Mouse (Mus musculus) hindlimb bud, embryonic 11.5 days (tissue): ENCODE measurements around the gene Tm4sf5.
"Not testable (repeated sequence)": the region's sequence is repeated elsewhere in the genome, so short reads cannot be mapped to it uniquely, and the experiment has no call there.

Experiments
- DNase-seq: peaks from one replicate; pipeline ENCODE4 v3.0.0-alpha.2; 2012; ENCODE audit warnings: low read depth, low spot score; ENCODE audit errors: extremely low spot score

Gene Tm4sf5

DNA sequence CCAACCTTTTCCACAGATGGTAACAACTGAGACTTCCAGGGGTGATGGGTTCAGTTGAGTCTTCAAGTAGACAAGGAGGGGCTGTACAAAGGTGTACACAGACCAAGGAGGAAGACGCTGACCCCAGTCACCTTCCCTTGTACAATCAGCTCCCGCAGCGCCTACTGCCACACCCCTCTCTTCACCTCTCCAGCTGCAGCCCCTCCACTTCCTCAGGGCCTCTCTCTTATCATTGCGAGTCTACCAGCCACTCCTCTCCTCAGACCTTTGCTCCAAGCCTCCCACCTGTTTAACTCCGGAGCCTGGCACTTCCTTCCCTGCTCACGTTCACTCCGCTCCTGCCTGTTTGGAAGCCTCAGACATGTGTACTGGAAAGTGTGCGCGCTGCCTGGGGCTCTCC is at the start of gene Tm4sf5:
Tm4sf5 (plus strand) TSS at position 275 of the 400 bp plus-strand sequence.
- DNase-seq, result no peak

DNA sequence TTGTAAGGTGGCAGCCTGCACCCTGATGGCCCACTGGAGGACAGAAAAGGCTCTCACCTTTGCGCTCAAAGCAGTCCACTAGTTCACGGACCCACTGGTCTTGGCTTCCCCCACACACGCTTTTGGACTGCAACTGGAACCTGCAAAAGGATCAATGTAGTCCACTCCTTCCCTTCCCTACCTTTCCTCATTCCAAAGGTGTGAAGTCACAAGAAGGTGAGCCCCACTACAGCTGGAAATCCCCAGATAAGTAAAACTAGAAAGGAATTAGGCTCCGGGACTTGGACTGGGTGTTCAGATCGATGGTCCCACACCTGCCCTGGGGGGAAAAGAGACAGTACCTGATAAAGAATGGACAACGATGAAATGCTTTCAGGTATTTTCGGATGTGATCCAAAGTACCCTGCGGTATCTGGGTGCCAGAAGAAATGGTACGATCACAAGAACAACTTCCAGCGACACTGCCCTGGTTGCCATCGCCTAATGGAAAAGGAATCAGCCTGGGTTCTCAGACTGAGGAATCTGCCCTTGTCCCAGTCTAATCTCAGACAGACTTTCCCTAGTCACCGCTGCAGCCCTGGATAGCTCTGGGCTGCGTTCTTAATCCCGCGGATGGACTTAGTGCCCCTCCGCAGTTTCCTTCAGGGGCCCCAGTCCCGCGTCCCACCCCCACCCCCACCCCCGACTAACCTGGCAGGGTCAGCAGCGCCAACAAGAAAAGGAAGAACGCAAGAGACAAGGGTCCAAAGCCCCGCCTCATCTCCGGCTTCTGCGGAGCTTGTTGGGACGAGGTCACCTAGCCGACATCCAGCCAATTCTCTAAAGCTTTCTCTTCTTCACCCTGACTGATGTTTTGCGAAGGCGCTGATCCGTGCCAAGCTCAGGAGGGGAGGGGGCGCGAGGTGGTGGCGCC is 46.1 kb upstream of the Tm4sf5 start, which contains the start of gene Zmynd15:
Zmynd15 (plus strand) TSS at position 746 of the 913 bp plus-strand sequence.
- no peak for DNase-seq

DNA sequence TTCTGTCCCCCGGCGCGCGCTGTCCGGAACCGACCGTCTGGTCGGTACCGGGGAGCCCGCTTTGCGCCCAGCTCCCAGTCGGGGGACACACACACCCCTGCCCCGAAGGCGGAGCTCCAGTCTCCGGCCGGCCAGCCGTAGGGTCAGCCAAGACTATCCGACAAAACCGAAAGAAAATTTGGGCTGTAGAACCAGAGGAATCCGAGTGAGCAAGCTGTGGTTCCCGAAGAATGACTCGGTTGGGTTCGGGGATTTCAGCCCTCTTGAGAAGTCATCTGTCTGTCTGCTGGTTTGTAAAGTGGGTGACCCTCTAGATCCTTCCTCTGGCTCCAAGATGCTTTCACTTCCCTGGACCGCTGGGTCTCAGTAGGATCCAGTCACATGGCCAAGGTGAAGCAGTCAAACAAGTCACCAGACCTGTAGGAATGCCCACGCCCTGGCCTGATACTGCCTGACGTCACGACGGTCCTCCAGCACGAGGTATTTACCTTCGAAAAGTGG is 45.4 kb upstream of the Tm4sf5 start, which contains the start of gene Cxcl16:
Cxcl16 (minus strand) TSS at position 384 of the 501 bp plus-strand sequence.
- no peak for DNase-seq

DNA sequence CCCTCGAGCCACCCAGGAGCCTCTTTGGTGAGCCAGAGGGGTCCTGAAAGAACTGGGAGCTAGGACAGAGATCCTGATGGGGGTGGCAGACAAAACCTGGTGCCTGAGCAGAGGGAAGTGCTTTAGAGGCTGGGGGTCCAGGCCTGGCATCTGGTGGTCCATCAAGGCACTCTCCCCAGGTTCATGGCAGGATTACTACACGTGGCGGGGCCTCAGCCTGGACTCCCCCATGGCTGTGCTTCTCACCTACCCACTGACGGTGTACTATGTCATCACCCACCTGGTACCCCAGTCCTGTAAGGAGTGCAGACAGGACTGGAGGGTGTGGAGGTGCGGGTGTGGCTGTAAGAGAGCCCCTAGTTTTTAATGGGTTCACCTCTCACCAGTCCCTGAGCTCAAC is 41.1 kb upstream of the Tm4sf5 start:
- no peak for DNase-seq

DNA sequence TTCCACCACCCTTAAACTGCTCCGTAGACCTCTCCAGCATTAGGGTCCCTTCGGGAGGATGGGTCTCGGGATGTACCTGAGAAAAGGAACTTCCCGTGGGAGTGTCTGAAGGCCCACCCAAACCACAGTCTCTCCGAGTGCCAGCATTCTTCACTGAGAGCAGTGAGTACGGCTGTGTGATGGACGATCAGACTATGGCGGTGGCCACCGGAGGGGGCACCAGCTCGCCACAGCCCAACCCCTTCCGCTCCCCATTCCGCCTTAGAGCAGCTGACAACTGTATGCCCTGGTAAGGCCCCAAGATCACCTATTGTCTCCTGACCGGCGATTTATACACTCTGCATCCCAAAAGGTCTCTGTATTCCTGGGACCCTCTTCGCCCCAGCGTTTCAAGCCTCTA is 39.8 kb upstream of the Tm4sf5 start:
- no peak for DNase-seq

DNA sequence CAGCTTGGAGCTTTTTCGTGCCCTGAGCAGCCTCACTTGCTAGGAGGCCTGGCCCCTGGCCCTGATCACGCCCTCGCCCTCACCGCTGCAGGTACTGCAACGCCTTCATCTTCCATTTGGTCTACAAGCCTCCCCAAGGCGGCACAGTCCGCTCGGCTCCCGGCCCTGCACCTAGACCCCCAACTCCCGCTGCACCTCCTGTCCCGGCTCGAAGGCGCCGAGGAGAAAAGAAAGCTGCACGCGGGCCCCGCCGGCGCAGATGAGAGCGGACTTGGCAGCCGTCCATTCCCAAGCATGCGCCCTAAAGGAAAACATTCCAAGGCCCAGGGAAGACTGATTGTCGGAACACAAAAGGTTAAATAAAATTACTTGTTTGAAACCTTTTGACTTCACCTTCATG is 39.2 kb upstream of the Tm4sf5 start:
- DNase-seq, result no peak

DNA sequence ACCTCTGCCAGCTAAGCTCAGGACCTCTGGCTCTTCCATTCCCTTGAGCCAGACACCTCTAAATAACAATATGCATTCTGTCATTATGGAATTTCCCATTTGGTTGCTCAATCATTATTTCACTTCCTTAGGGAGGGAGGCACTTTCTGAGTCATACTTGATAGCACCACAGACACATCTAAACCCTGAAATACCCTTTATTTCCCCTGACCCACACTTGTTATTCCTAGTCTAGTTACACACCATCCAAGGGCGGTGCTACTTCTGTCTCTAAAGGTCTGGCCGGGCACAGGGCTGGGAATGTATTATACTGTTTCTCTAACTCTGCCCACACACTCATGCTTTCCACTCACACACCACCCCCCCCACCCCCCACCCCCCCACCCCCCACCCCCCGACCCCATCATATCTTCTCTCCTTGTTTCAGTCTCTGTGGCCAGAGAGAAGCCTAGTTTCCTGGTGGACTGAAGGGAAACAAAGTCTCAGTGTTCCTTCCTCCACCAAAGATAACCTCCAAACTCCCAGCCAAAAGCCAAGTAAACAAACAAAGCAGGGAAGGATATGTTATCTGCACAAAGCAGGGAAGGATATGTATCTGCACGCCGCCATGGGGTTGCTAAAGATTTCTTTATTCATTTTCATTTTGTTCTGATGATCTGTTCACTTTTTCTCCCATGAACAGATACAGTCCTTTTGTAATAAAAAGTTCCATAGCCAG is 37.0 kb upstream of the Tm4sf5 start:
- no peak for DNase-seq

DNA sequence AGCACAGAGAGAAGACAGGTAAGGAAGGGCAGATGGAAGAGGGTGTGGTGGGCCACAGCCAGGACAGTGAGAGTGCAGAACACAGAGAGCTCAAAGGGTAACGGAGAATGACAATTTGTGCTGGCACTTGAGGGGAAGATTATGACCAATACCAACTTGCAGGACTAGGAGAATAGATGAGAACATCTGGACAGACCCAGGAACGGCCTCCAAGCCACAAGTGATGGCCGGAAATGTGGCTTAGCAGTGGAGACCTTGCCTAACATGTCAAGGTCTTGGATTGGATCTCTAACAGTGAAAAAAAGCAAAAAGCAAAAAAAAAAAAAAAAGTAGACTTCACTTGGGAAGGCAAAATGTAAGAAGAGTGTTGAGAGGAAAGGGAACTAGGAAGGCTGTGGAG is 35.3 kb upstream of the Tm4sf5 start:
- no peak for DNase-seq

DNA sequence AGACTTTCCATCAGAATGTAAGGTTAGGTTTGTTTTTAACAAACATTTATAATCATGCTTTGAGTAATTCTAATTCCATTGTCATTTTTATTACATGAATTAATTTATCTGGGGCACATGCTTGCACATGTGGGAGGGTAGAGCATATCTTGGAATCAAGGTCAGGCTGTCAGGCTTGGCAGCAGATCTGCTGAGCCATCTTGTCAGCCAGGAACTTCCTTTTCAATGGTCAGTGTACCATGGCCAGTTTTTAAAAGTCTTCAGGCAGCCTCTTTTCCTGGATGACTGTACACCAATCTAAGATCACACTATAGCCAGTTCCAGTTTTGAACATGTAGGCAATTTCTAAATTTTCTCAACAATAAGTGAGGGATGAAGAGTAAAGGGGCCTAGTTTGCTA is 32.3 kb upstream of the Tm4sf5 start:
- no peak for DNase-seq

DNA sequence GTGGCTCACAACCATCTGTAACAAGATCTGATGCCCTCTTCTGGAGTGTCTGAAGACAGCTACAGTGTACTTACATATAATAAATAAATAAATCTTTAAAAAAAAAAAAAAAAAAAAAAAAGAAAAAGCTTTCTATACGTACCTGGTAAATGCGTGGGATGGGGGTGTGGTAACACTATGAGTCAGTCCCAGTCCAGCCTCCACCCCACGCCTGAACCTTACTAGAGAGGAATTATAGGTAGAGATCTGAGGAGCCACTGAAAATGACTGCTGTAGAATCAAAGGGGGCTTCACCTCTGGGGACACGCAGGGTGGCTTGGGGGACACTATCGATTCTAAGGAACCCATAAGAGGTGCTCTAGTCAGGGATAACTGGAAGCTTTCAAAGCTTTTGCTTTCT is 31.8 kb upstream of the Tm4sf5 start:
- DNase-seq, result not testable (repeated sequence)

DNA sequence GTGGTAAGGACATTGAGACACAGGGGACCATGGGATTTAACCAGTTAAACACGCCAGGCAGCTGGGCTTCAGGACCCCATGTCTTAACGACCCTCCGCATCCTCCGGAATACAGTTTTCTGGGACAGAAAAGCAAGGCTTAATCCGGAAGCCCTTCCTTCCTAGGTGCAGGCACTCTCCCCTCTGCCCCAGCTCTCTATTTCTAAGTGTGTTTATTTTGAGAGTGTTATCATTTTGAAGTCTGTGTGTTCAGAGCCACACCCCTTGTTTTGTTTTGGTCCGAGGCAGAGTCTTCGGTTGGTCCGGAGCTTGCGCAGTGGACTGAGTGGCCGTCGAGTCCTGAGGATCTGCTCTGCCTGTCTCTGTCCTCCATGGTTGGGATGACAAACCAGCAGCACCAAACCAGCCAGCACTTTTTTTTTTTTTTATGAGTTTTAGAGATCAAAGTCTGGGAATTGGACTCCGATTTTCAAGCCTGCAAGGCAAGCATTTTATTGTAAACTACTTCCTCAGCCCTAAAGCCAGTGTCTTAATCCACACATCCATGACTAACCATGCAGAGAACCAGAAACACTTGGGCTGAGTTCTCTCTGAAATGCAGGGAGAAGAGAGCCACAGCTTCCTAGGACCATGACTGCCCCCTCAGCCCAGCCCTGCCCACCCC is 30.0 kb upstream of the Tm4sf5 start:
- DNase-seq, result no peak

DNA sequence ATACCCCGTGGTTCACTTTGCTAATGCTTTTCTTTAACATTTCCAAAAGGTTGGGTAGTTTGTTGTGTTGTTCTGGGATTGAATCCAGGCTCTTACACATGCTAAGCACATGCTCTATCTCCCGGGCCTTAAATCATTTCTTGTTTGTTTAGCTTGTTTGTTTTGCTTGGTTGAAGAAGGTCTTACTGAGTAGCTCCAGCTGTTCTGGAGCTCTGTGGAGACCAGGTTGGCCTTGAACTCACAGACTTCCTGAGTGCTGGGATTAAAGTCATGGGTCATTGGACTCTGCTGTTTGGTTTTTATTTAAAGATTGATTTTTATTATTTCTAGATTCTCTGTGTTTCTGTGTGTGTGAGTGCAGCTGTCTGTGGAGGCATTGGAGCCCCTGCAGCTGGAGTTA is 19.5 kb upstream of the Tm4sf5 start:
- no peak for DNase-seq

DNA sequence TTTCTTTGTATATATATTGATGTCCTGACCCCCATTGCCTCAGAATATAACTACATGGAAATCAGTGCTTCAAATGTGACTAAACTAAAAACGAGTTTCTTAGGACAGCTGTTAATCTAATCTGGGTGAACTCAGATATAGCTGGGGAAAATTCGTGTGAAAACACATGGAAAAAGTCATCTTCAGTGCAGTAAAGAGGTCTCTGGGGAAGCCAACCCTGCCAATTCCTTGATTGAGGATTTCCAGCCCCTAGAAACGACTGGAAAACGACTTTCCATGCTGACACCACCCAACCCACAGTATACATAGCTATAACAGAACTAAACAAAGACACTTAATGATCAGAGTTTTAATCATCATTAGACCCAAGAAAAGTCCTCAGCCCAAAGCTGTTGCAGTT is 17.2 kb upstream of the Tm4sf5 start:
- DNase-seq, result no peak

DNA sequence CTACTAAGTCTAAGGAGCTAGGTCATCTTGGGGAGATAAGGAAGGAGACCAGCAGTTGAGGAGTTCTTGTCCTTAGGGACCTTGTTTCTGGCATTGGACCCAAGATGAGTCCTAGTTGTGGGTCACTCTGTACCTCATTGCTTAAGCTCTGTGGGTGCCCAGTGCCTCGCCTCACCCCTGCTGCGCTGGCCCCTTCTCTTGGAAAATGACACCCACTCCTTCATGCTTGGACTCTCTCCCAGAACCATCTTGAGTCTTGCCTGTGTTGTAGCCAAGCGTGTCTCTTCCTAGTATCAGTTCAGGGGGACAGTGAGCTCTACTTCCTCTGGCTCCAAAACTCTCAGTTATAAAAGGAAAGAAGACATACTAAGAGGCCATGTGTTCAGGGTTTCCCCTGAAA is 15.9 kb upstream of the Tm4sf5 start:
- DNase-seq, result no peak

DNA sequence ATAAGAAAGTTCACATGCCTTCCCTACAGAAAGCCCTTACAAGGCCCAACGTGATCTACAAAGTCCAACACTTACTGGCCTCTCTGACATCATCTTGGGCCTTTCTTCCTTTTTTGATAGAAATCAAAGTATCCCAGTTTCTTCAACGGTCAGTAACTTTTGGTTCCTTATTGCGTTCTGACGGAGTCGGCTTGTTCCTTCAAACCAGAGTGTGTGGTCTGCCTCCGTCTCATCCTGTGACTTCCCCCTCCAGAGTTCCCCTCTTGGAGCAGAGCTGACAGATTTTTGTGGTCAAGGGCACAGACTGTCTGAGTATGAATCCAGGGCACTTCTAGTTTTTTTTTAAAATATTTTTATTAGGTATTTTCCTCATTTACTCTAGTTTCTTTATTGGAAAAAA is 15.4 kb upstream of the Tm4sf5 start:
- DNase-seq, result no peak

DNA sequence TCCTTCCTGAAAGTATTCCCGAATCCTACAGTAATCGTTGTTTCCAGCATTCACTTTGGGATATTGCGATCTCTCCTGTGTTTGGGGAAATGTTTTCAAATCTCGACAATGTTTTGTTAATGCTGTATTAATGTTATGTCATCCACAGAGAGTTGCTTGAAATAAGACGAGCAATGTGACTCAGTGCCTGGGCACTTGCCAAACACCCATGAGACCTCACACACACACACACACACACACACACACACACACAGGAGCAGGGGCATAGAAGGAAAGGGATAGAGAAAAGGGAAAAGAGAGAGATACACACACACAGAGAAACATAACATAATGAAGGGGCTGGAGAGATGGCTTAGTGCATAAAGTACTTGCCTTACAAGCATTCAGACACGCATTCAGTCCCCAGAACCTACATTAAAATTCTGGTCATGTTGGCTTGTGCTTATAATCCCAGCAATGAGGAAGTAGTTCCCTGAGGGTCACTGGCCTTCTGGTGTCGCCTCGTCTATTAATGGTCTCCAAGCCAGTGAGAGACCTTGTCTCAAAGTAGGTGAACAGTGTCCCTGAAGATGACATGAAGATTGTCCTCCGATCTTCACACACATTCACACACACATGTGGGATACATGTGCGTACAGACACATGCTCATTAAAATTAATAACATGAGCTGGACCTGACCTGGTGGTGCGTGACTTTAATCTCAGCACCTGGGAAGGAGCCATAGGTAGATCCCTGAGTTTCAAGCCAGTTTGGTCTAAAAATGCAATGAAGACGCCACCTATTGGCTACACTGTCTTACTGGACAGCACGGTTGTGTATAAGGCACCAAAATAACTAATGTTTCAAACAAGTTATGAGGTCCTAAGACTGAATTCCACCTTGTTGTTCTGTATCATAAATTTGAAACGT is 5.2 kb upstream of the Tm4sf5 start:
- no peak for DNase-seq

DNA sequence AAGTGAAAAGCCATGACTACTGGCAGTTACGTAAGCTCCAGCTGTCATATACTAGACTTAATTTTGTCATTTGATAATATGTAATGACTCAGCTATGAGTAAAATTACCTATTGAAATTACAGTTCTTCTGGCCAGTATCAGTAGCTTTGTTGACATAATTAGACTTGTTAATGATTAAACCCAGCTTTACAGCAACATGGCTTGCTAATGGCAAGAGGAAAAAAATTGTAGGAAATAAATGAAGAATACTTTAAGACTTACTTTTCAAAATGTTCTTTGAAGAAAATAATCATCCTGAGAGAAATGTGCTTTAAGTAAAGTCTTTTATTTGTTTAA is 4.6 kb upstream of the Tm4sf5 start:
- DNase-seq, result no peak

DNA sequence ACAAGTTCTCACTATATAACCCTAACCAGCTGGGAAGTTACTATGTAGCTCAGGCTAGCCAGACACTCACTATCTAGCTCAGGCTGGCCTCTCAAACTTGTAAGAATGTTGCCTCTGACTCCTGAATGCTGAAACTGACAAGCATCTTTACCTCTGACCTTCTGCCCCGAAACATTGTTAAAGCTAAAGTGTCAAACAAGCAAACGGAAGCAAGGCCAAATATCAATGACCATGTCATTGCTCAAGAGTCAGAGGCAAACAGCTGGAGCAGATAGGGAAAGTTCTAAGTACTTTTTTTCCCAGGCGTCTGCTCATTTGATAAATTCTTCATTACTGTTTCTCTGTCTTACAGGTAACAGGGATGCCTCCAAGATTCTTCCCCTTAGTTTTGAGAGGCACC is 3.0 kb upstream of the Tm4sf5 start:
- no peak for DNase-seq

DNA sequence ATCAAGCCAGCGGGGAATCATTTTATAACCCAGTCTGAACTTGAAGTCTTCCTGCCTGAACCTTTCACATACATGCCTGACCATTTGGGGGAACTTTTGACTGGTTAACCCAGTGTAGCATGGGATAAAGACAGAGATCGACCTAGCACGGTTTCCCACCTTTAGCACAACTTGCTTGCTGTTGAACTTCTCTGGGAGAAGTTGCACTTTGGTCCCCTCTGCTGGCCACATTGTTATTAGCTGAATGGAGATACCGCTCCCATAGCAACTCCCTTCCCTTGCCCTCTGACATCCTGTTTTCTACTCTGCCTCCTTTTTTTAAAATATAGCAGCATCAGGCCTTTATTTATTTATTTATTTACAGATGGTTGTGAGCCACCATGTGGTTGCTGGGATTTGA is 1.3 kb downstream of the Tm4sf5 start:
- DNase-seq, result no peak

DNA sequence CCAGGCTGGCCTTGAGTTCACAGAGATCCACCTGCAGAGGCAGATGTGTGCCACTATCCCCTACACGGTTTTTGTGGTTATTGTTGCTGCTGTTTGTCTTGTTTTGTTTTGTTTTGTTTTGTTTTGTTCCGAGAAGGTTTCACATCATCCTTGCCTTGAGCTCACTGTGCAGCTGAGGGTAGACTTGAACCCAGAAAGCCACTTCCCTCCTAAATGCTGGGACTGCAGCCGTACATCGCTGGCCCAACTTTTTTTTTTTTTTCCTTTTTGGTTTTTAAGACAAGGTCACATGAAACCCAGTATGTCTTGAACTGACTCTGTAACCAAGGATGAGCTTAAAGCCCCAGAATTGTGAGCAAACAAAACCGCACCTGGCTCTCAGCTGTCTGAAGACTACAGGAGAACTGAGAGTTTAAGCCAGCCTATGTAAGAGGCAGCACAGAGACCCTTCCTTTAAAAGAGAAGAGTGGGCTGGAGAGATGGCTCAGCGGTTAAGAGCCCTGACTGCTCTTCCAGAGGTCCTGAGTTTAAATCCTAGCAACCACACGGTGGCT is 2.0 kb downstream of the Tm4sf5 start:
- no peak for DNase-seq
